Mouse (Mus musculus) embryonic fibroblast, embryonic 13.5 days (primary cell): Measurements from ENCODE around the gene Dydc2.

Experiments
- CTCF ChIP-seq: IDR thresholded peaks from 2 replicates; pipeline ENCODE4 v1.5.1; 2011; ENCODE audit warnings: mild to moderate bottlenecking, control low read depth, low read length, moderate library complexity, borderline replicate concordance; ENCODE audit not compliant: insufficient read depth
- POLR2A ChIP-seq: IDR thresholded peaks from 2 replicates; pipeline ENCODE4 v1.6.1; 2011; ENCODE audit warnings: low read depth, mild to moderate bottlenecking, control low read depth, low read length, moderate library complexity

DNA sequence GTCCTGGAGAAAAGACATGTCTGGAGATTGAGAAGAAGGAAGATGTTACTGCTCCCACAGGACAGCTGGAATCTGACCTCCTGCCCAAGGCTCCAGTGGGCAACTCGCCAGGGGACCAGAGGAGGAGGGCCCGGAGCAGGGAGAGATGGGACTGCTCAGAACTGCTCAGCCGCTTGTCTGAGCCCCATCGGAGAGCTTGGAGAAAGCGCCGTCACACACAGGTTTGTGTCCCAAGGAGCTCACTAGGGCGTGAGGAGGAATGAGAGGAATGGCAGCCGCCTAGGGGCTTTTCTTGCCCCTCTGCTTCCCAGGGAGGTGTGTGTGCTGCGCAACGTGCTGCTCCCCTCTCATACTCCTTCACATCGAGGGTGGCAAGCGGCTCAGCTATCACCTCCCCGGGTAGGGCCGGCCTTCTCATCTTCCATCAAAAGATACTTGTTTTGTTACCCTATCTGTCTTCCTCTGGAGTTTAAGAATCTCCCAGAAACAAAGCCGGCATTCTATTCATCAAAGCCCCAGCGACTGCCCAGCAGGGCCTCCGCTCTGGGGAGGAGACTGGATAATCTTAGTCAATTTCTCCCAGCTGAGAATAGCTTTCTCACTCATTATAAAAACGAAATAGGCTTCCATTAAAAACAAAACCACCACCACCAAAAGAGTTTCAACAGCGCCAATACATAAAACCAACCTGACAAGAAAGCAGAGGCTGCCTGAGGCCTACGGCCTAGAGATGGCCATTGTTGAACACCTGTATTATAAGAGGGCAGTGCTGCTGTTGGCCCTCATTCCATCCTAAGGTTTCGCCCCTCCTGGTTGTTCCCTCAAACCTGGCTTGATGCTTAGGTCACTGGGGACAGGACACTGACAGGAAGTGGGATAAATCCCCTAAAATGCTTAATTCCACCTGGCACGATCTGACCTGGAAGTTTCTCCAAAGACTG is 64.5 kb downstream of the Dydc2 start:
- TF ChIP-seq CTCF (no peak), POLR2A (no peak)
